Mouse (Mus musculus) cerebellum, adult 2 months (tissue): ENCODE measurements around the gene C1qb.

Source experiments
- CTCF ChIP-seq: fragments of 200-500 bp; IDR thresholded peaks from 2 replicates; pipeline ENCODE4 v1.5.1; 2011; ENCODE audit warnings: low read depth, mild to moderate bottlenecking, control low read depth, low read length, moderate library complexity, borderline replicate concordance; ENCODE audit not compliant: insufficient read depth
- POLR2A ChIP-seq: fragments of 200-500 bp; IDR thresholded peaks from 2 replicates; pipeline ENCODE4 v1.6.1; 2011; ENCODE audit warnings: low read length, control low read depth, borderline replicate concordance; ENCODE audit not compliant: insufficient read depth

DNA sequence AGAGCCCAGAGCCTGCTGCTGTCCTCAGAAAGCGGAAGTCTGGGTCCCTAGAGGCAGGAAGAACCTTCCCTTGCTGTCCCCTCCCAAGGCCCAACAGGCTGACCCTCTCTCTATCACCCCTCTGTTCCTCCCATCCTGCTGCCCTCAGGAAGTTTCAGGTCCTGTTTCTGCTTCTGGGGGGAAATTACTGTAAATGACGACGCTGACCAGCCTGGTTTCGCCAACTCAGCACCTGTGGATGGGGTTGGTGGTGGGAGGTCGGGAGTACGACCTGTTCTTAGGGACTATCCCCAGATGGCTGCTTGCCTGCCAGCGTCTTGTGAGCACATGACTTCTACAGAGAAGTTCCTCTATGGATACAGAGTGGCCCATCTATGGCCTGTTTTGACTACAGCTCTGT, at the start of gene C1qb:
- no peak for TF ChIP-seq CTCF
- no peak for TF ChIP-seq POLR2A
